Mouse (Mus musculus): ENCODE measurements around the gene Itprid1. TPM values are rescaled to one million over a fixed set of nuclear protein-coding genes. Genes with fewer than 3 reads are reported as not detected.

Gene Itprid1
- polyA plus RNA-seq, 1 experiment from 2014 or later, result 2.8 TPM

DNA sequence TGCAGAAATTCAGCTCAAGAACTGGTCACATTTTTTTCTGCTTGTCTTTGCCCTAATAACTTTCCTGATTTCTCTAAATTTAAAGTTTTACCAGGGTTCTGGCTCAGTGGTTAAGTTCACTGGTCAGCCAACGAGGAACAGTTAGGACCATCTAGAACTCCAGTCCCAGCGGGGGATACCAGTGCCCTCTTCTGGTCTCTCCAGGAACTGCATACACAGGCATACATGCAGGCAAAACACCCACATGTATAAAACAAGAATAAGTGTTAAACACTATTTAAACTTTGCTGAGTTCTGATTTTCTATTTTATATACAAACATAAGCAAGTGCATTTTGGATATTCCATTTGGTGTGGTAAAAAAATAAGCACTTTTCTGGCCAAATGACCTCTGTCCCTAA lies 188.8 kb downstream of the Itprid1 start:
- Histone ChIP-seq H3K36me3 (no peaks in the 10 kb centered on the region), H3K4me3 (no peak overlapping the region), H3K4me1 (peaks cover 9% of the 10 kb centered on the region; the same call in 1 of the 2 replicates), H3K9ac (replicated peaks) (no peak overlapping the region), H3K27me3 (no peaks in the 10 kb centered on the region), H3K27ac (replicated peaks) (no peak overlapping the region), H3K4me2 (replicated peaks) (no peak overlapping the region), H3K9me3 (no peaks in the 10 kb centered on the region)
- ATAC-seq (replicated peaks), result no peak
- WGBS, result 64% methylated on average over 2 of the region's 2 CpGs

GRCm38 (mm10) chr6:56027318-56027717 lies 190.6 kb downstream of the Itprid1 start:
- ATAC-seq (replicated peaks), result peak; percentile 77
- WGBS, result 38% methylated on average over 6 of the region's 6 CpGs
- Histone ChIP-seq H3K9ac (replicated peaks) (no peak overlapping the region), H3K9me3 (no peaks in the 10 kb centered on the region), H3K4me2 (replicated peaks) (no peak overlapping the region), H3K4me1 (peaks cover 9% of the 10 kb centered on the region; the same call in 1 of the 2 replicates), H3K36me3 (no peaks in the 10 kb centered on the region), H3K4me3 (no peak overlapping the region), H3K27ac (replicated peaks) (peak overlapping the region; percentile 34; the same call in 1 of the 2 replicates), H3K27me3 (no peaks in the 10 kb centered on the region)

DNA sequence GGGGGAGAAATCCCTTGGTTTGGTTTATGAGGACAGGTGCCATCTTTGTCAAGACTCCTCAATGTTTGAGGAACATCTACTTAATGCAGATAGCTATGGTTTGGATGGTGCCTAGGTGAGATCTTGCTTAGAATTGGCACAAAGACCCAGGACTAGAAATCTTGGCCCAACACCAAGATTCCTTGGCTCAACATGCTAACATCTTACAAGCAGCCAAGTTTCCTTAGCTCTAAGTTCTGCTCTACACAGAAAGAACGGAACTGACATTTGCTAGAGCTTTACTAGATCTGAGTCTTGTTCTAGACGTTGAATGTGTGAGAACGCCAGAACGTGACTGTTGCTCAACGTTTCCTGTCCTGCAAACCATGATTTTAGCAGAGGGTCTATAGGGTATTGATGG lies 191.3 kb downstream of the Itprid1 start:
- WGBS, result 65% methylated on average over 5 of the region's 5 CpGs
- H3K4me1 ChIP-seq, result peaks cover 9% of the 10 kb centered on the region; the same call in 1 of the 2 replicates
- H3K4me2 ChIP-seq (replicated peaks), result no peak overlapping the region
- no peaks in the 10 kb centered on the region for H3K27me3 ChIP-seq
- peak; percentile 17; the same call in 1 of the 2 replicates for ATAC-seq (replicated peaks)
- H3K4me3 ChIP-seq, result no peak overlapping the region
- no peaks in the 10 kb centered on the region for H3K36me3 ChIP-seq
- no peak overlapping the region for H3K9ac ChIP-seq (replicated peaks)
- no peaks in the 10 kb centered on the region for H3K9me3 ChIP-seq
- peak overlapping the region; percentile 34 for H3K27ac ChIP-seq (replicated peaks)

Other genes with a start within 250 kb of the Itprid1 start
- gene Neurod6, start 155.6 kb upstream of the Itprid1 start, polyA plus RNA-seq (2015; fragmentation: Nextera tagmentation; extraction: Ambion mirVana), result 467 and 475 TPM in 2 replicates
- 2.3 and 2.6 TPM in 2 replicates for gene Ppp1r17, start 180.6 kb downstream of the Itprid1 start, polyA plus RNA-seq (2015; fragmentation: Nextera tagmentation; extraction: Ambion mirVana)